Mouse (Mus musculus) ES-Bruce4 (cell line): Measurements from ENCODE around the gene Skor1. TPM values are rescaled to one million over a fixed set of nuclear protein-coding genes. Genes with fewer than 3 reads are reported as not detected.

Source experiments
- H3K27ac ChIP-seq: 2 replicates; pipeline ENCODE4 v1.5.1; 2012; ENCODE audit warnings: low read length, inconsistent platforms; ENCODE audit not compliant: insufficient read depth
- H3K27me3 ChIP-seq: 2 replicates; pipeline ENCODE4 v1.6.1; 2012; ENCODE audit warnings: mild to moderate bottlenecking, low read length, inconsistent platforms; ENCODE audit not compliant: control insufficient read depth, poor library complexity, insufficient read depth, severe bottlenecking
- H3K36me3 ChIP-seq: 2 replicates; pipeline ENCODE4 v1.6.1; 2012; ENCODE audit warnings: inconsistent platforms, mild to moderate bottlenecking, low read length, moderate library complexity; ENCODE audit not compliant: control insufficient read depth, poor library complexity, insufficient read depth, severe bottlenecking
- H3K4me1 ChIP-seq: one replicate; pipeline ENCODE4 v1.8.1; 2011; ENCODE audit warnings: low read length; ENCODE audit not compliant: control insufficient read depth, insufficient read depth
- H3K4me3 ChIP-seq: 2 replicates; pipeline ENCODE4 v1.5.1; 2011; ENCODE audit warnings: low read depth, mild to moderate bottlenecking, low read length
- H3K9ac ChIP-seq: 2 replicates; pipeline ENCODE4 v1.6.1; 2012; ENCODE audit warnings: low read depth, mild to moderate bottlenecking, inconsistent platforms; ENCODE audit not compliant: poor library complexity, severe bottlenecking
- H3K9me3 ChIP-seq: replicated peaks from 2 replicates; pipeline ENCODE4 v1.6.1; 2012; ENCODE audit warnings: mild to moderate bottlenecking, low read length, inconsistent platforms; ENCODE audit not compliant: control insufficient read depth, poor library complexity, insufficient read depth, severe bottlenecking
- CTCF ChIP-seq: IDR thresholded peaks from one replicate; pipeline ENCODE4 v1.8.1; 2011; ENCODE audit warnings: low read depth, low read length
- EP300 ChIP-seq: IDR thresholded peaks from 2 replicates; pipeline ENCODE4 v1.6.1; 2011; ENCODE audit warnings: low read depth, low read length; ENCODE audit not compliant: insufficient read depth
- POLR2A ChIP-seq: IDR thresholded peaks from one replicate; pipeline ENCODE4 v1.8.1; 2011; ENCODE audit warnings: low read length; ENCODE audit not compliant: insufficient read depth
- polyA plus RNA-seq: library from polyadenylated mRNA; stranded (reverse); fragments of >200 nt; gene quantifications from 2 replicates; pipeline ENCODE4 v1.2.4, GENCODE M21; 2011; ENCODE audit warnings: low read depth; ENCODE audit not compliant: missing spikeins, insufficient read depth, insufficient read length

Skor1 gene
- polyA plus RNA-seq, 1 experiment, result not detected

- Histone ChIP-seq H3K4me3 (no peak overlapping the region), H3K9ac (no peak overlapping the region), H3K27ac (no peak overlapping the region), H3K4me1 (no peaks in the 10 kb centered on the region), H3K9me3 (no peaks in the 10 kb centered on the region), H3K36me3 (no peaks in the 10 kb centered on the region), H3K27me3 (no peaks in the 10 kb centered on the region; the same call in 1 of the 2 replicates)
- TF ChIP-seq CTCF (no peak), EP300 (no peak), POLR2A (no peak)
Observed at GRCm38 (mm10) chr9:63122161-63122833, 26.5 kb downstream of the Skor1 start.

- H3K9me3 ChIP-seq, result no peaks in the 10 kb centered on the region
- H3K27me3 ChIP-seq, result no peaks in the 10 kb centered on the region; the same call in 1 of the 2 replicates
- H3K27ac ChIP-seq, result no peak overlapping the region
- TF ChIP-seq POLR2A (no peak), CTCF (peak; percentile 57), EP300 (peak; percentile 64; the same call in 1 of the 2 replicates)
- H3K4me1 ChIP-seq, result no peaks in the 10 kb centered on the region
- H3K36me3 ChIP-seq, result no peaks in the 10 kb centered on the region
- H3K9ac ChIP-seq, result no peak overlapping the region
- H3K4me3 ChIP-seq, result no peak overlapping the region
Observed at GRCm38 (mm10) chr9:63118385-63118784, 30.4 kb downstream of the Skor1 start.

GRCm38 (mm10) chr9:63112514-63112913 lies 36.2 kb downstream of the Skor1 start:
- H3K9me3 ChIP-seq, result no peaks in the 10 kb centered on the region
- TF ChIP-seq EP300 (peak; percentile 70), CTCF (no peak)
- no peak overlapping the region for H3K4me3 ChIP-seq
- peaks cover 2% of the 10 kb centered on the region for H3K4me1 ChIP-seq
- H3K27ac ChIP-seq, result no peak overlapping the region
- H3K36me3 ChIP-seq, result no peaks in the 10 kb centered on the region
- H3K9ac ChIP-seq, result no peak overlapping the region
- H3K27me3 ChIP-seq, result no peaks in the 10 kb centered on the region

- Histone ChIP-seq H3K27me3 (no peaks in the 10 kb centered on the region), H3K9me3 (no peaks in the 10 kb centered on the region), H3K4me3 (no peak overlapping the region), H3K4me1 (peaks cover 2% of the 10 kb centered on the region), H3K9ac (no peak overlapping the region), H3K27ac (no peak overlapping the region), H3K36me3 (no peaks in the 10 kb centered on the region)
- no peak for TF ChIP-seq POLR2A
- TF ChIP-seq EP300, result no peak
- no peak for TF ChIP-seq CTCF
Observed at GRCm38 (mm10) chr9:63109782-63110087, 39.0 kb downstream of the Skor1 start.

GRCm38 (mm10) chr9:63109020-63109781 lies 39.6 kb downstream of the Skor1 start:
- no peaks in the 10 kb centered on the region for H3K27me3 ChIP-seq

GRCm38 (mm10) chr9:63108580-63108979 lies 40.2 kb downstream of the Skor1 start:
- H3K4me3 ChIP-seq, result peak overlapping the region; percentile 47
- H3K27me3 ChIP-seq, result no peaks in the 10 kb centered on the region
- H3K9me3 ChIP-seq, result no peaks in the 10 kb centered on the region
- no peaks in the 10 kb centered on the region for H3K36me3 ChIP-seq
- peak overlapping the region; percentile 8; the same call in 1 of the 2 replicates for H3K9ac ChIP-seq
- TF ChIP-seq POLR2A, result no peak
- no peak for TF ChIP-seq CTCF
- no peak for TF ChIP-seq EP300
- H3K4me1 ChIP-seq, result peaks cover 2% of the 10 kb centered on the region
- no peak overlapping the region for H3K27ac ChIP-seq

More at GRCm38 (mm10) chr9:63109020-63109781, 39.6 kb downstream of the Skor1 start:
- TF ChIP-seq CTCF (no peak), POLR2A (no peak), EP300 (peak; percentile 62; the same call in 1 of the 2 replicates)
- Histone ChIP-seq H3K9ac (peak overlapping the region; percentile 8; the same call in 1 of the 2 replicates), H3K4me3 (peak overlapping the region; percentile 47), H3K27ac (no peak overlapping the region), H3K36me3 (no peaks in the 10 kb centered on the region), H3K9me3 (no peaks in the 10 kb centered on the region), H3K4me1 (peaks cover 2% of the 10 kb centered on the region)
